Mouse (Mus musculus) embryonic fibroblast, embryonic 13.5 days (primary cell): ENCODE results near the gene Nup88. TPM values are rescaled to one million over a fixed set of nuclear protein-coding genes. Genes with fewer than 3 reads are reported as not detected.
"Not testable (repeated sequence)": the region's sequence is repeated elsewhere in the genome, so short reads cannot be mapped to it uniquely, and the experiment has no call there.

Experiments
- H3K27ac ChIP-seq: 2 replicates; pipeline ENCODE4 v1.5.1; 2012; ENCODE audit warnings: low read length, control low read depth, inconsistent platforms; ENCODE audit not compliant: insufficient read depth
- H3K4me1 ChIP-seq: 2 replicates; pipeline ENCODE4 v1.6.1; 2011; ENCODE audit warnings: low read length; ENCODE audit not compliant: control insufficient read depth, insufficient read depth
- H3K4me3 ChIP-seq: 2 replicates; pipeline ENCODE4 v1.5.1; 2011; ENCODE audit warnings: mild to moderate bottlenecking, control low read depth, low read length; ENCODE audit not compliant: insufficient read depth
- CTCF ChIP-seq: IDR thresholded peaks from 2 replicates; pipeline ENCODE4 v1.5.1; 2011; ENCODE audit warnings: mild to moderate bottlenecking, control low read depth, low read length, moderate library complexity, borderline replicate concordance; ENCODE audit not compliant: insufficient read depth
- POLR2A ChIP-seq: IDR thresholded peaks from 2 replicates; pipeline ENCODE4 v1.6.1; 2011; ENCODE audit warnings: low read depth, mild to moderate bottlenecking, control low read depth, low read length, moderate library complexity
- polyA plus RNA-seq: library from polyadenylated mRNA; stranded (reverse); fragments of >200 nt; gene quantifications from 2 replicates; pipeline ENCODE4 v1.2.4, GENCODE M21; 2011; ENCODE audit warnings: low read depth; ENCODE audit not compliant: missing spikeins, insufficient read length

The Nup88 gene
- polyA plus RNA-seq, 1 experiment: 113 TPM

DNA sequence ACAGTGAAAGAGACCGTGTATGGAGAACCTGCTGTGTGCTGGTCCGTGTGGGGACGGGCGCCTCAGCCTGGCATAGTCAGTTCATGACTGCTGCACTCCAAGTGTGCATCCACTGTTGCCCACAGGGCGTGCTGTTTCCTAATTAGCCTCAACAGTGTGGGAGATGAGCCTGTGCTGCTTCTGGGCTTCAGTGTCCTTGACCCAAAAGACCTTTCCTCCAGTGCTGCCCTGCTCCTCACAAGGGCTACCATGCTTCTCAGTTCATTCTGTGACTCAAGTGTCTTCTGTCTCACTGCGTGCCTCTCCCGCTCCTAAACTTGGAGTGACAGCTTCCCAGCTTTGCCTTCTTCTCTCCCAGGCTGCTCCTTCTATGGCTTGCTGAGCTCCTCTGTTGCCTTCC is 34.5 kb downstream of the Nup88 start:
- Histone ChIP-seq H3K4me1 (no peaks in the 10 kb centered on the region), H3K4me3 (no peak overlapping the region), H3K27ac (no peak overlapping the region)
- no peak for TF ChIP-seq CTCF
- no peak for TF ChIP-seq POLR2A

DNA sequence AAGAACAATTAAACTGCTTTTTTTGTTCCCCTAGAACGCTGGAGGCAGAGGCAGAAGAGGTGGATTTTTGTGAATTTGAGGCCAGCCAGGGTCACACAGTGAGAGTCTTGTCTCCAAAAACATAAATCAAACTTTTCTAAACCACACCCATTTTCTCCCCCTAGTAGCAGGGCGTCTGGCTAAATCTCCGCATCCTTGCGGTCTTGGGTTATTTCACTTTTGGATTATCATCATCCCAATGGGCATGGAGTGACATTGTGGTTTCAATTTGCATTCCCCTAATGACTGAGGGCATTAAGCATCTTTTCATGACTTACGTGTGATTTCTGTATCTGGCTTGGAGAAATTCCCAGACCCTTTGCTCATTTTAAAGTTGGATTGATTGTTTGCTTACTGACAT is 38.3 kb downstream of the Nup88 start:
- H3K4me1 ChIP-seq: no peaks in the 10 kb centered on the region
- TF ChIP-seq CTCF (no peak), POLR2A (no peak)
- no peak overlapping the region for H3K4me3 ChIP-seq
- H3K27ac ChIP-seq: peak overlapping the region; percentile 82

DNA sequence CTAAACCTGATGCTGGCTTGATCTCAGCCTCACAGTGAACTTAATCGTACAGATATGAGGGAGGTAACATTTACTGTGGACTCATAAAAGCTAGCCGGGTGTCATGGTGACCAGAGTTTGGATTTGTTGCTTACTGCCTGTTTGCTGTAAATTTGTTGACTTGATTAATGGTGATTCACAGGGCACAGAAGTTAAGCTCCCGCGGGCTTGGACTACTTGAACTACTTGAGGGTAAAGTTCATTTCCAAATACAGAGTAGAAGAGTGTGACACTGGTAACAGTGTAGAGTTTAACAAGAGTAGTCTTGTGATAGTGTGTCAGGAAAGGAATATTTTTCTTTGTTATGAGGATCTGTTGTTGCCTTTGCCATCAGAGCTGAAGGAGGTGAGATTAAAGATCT is 50.2 kb downstream of the Nup88 start:
- peaks cover 6% of the 10 kb centered on the region; the same call in 1 of the 2 replicates for H3K4me1 ChIP-seq
- H3K27ac ChIP-seq: no peak overlapping the region
- no peak for TF ChIP-seq CTCF
- no peak overlapping the region for H3K4me3 ChIP-seq

DNA sequence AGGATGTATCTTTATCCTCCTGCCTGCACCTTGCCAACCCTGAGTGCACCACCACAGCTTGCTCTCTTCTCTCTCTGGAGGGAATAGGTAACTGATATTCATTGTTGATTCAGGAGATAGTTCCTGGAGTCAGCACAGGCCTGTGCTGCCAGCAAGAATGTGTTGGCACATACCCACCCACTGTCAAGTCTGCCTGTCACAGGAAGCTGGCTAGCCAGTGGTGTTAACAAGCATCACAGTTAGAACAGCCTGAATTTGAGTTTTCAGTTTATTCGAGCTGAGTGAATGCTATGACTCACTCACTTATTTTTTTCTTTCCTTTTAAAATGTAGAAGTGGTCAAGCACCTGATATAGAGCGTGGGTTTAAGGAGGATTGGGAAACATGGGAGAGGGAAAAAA is 51.9 kb downstream of the Nup88 start:
- Histone ChIP-seq H3K4me1 (peaks cover 6% of the 10 kb centered on the region; the same call in 1 of the 2 replicates), H3K4me3 (no peak overlapping the region), H3K27ac (no peak overlapping the region)
- TF ChIP-seq CTCF (no peak), POLR2A (no peak)

DNA sequence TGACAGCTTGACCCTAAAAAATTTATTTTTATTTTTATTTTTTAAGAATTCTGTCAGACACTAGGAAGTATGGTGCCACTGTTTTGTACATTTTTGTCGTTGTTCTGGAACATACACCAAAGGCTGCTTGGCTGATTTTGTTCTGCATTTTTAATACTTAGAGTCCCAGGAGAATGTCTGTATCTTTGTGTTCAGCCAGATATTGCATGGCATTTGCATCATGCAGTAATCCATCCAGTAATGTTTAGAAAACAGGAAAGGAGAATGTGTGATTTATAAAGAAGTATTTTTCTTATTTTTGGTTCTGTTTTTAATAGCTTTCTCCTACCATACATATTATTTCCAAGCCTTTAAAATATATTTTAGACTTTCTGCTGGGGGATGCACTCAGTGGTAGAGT is 57.9 kb downstream of the Nup88 start:
- TF ChIP-seq POLR2A (no peak), CTCF (no peak)
- no peak overlapping the region for H3K27ac ChIP-seq
- H3K4me1 ChIP-seq: no peaks in the 10 kb centered on the region
- no peak overlapping the region for H3K4me3 ChIP-seq

DNA sequence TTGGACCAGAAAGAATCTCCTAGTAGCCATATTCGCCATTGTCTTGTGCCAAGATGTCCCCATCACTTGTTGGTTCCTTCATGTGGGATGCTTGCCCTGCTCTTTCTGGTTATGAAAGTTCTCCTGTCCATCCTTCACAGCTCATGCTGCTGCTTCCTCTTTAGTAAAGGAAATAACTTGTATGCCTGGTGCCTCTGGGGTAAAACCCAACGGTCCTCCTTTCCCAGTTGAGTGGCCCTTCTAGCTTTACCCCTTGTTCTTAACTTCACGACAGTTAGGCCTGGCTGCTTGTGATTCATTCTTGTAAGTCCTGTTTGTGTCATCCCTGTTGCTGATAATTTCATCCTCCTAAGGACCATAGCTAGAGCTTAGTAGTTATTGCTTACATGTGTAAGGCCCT is 58.5 kb downstream of the Nup88 start:
- no peak for TF ChIP-seq POLR2A
- no peak for TF ChIP-seq CTCF
- no peak overlapping the region for H3K4me3 ChIP-seq
- peak overlapping the region; percentile 11; the same call in 1 of the 2 replicates for H3K27ac ChIP-seq
- H3K4me1 ChIP-seq: no peaks in the 10 kb centered on the region

DNA sequence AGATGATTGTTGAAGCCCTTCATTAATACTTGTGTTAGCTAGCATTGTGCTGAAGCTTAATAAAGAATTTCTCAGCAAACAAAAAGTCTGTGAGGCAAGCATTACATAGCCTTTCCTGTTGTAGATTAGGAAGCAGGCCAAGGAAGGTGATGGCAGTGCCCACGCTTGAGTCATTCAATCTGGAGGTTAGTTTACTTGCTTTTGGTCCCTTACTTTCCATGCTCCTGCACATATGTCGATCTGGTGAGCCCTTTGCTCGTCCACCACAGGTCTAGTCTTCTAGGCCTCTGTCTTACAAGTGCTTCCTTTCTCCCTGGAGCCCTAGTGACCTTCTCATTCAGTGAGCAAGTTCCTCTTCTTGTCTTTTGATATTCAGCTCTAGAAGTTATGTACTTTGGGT is 63.1 kb downstream of the Nup88 start:
- no peak overlapping the region for H3K27ac ChIP-seq
- no peaks in the 10 kb centered on the region for H3K4me1 ChIP-seq
- no peak for TF ChIP-seq CTCF
- TF ChIP-seq POLR2A: no peak
- H3K4me3 ChIP-seq: no peak overlapping the region

DNA sequence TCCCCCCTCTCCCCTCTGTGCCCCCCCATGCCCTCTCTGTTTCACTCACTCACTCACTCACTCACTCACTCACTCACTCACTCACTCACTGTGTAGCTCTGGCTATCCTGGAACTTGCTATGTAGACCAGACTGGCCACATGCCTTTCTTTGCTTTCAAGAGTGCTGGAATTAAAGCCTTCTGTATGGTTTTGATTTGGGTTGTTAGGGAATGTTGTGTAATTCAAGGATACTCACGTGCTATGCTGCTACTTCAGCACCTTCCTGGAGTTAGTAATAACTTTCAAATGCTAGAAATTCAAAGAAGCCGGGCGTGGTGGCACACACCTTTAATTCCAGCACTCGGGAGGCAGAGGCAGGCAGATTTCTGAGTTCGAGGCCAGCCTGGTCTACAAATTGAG is 71.6 kb downstream of the Nup88 start:
- H3K4me1 ChIP-seq, H3K27ac ChIP-seq, H3K4me3 ChIP-seq: not testable (repeated sequence)

DNA sequence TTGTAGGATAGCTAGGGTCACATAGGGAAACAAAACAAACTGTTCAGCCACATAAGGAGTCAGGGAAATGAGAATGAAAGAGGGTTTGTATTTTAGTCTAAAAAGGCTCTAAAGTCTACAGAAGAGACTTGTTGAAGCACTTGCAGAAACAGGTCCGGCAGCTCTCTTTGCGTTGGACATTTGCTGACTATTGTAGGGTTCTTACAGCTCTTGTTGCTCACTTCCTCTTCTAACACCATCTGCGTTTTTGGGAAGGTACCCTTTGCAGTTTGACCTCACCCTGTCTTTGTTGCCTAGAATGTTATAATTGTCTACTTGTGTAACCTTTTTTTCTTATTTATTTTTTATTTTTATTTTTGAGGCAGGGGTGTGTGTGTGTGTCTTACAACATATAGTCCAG is 72.1 kb downstream of the Nup88 start:
- TF ChIP-seq CTCF (no peak), POLR2A (no peak)
- Histone ChIP-seq H3K4me1 (no peaks in the 10 kb centered on the region), H3K4me3 (no peak overlapping the region), H3K27ac (no peak overlapping the region)

Other genes starting within 250 kb of the Nup88 start
- gene Zfp3, start 205.8 kb downstream of the Nup88 start, polyA plus RNA-seq: 1.5 and 2.5 TPM in 2 replicates
- not detected in 2 replicates for gene Scimp, start 157.4 kb downstream of the Nup88 start, polyA plus RNA-seq
- gene Rabep1, start 125.2 kb downstream of the Nup88 start, polyA plus RNA-seq: 54.8 and 57.8 TPM in 2 replicates
- gene Rpain, start 240 bp upstream of the Nup88 start, polyA plus RNA-seq: 21.1 and 22.1 TPM in 2 replicates
- gene C1qbp, start 13.1 kb upstream of the Nup88 start, polyA plus RNA-seq: 163 and 168 TPM in 2 replicates
- 33.1 and 38.4 TPM in 2 replicates for gene Dhx33, start 34.5 kb upstream of the Nup88 start, polyA plus RNA-seq
- 33.1 and 35.2 TPM in 2 replicates for gene Mis12, start 49.6 kb upstream of the Nup88 start, polyA plus RNA-seq
- gene Derl2, start 49.9 kb upstream of the Nup88 start, polyA plus RNA-seq: 68.2 and 74.5 TPM in 2 replicates
- gene 6330403K07Rik, start 63.5 kb upstream of the Nup88 start, polyA plus RNA-seq: 5.8 and 17.6 TPM in 2 replicates
- gene Nlrp1a, start 174.7 kb upstream of the Nup88 start, polyA plus RNA-seq: 0.12 TPM in 1 of 2 replicates, not detected in the other